Mouse (Mus musculus) embryonic facial prominence, embryonic 15.5 days (tissue): Measurements from ENCODE around the gene Dab2. TPM values are rescaled to one million over a fixed set of nuclear protein-coding genes. Genes with fewer than 3 reads are reported as not detected.
A peak's percentile ranks its signal among the peaks of the same experiment; 100 is the strongest.

ENCODE experiments used
- ATAC-seq: fragments of 200-750 bp; cut with Nextera tagmentation; 2 replicates; pipeline ENCODE4 v1.8.0; 2017; ENCODE audit warnings: low read depth, moderate TSS enrichment; ENCODE audit not compliant: insufficient number of reproducible peaks, low FRiP score, low TSS enrichment
- H3K27ac ChIP-seq: fragments of 300-500 bp; sonication (generic); replicated peaks from 2 replicates; pipeline ENCODE4 v1.5.1; 2015; ENCODE audit warnings: mild to moderate bottlenecking, inconsistent platforms
- H3K27me3 ChIP-seq: fragments of 300-500 bp; sonication (generic); 2 replicates; pipeline ENCODE4 v1.6.1; 2015; ENCODE audit warnings: inconsistent platforms
- H3K36me3 ChIP-seq: fragments of 300-500 bp; sonication (generic); 2 replicates; pipeline ENCODE4 v1.6.1; 2015; ENCODE audit warnings: mild to moderate bottlenecking, inconsistent platforms
- H3K4me1 ChIP-seq: fragments of 300-500 bp; sonication (generic); 2 replicates; pipeline ENCODE4 v1.6.1; 2015; ENCODE audit warnings: inconsistent platforms
- H3K4me2 ChIP-seq: fragments of 300-500 bp; sonication (generic); replicated peaks from 2 replicates; pipeline ENCODE4 v1.6.1; 2015; ENCODE audit warnings: mild to moderate bottlenecking, inconsistent platforms
- H3K4me3 ChIP-seq: fragments of 300-500 bp; sonication (generic); replicated peaks from 2 replicates; pipeline ENCODE4 v1.5.1; 2015; ENCODE audit warnings: mild to moderate bottlenecking, inconsistent platforms
- H3K9ac ChIP-seq: fragments of 300-500 bp; sonication (generic); 2 replicates; pipeline ENCODE4 v1.6.1; 2015; ENCODE audit warnings: inconsistent platforms
- H3K9me3 ChIP-seq: fragments of 300-500 bp; sonication (generic); replicated peaks from 2 replicates; pipeline ENCODE4 v1.6.1; 2016; ENCODE audit warnings: inconsistent platforms
- WGBS: fragments of 180-500 bp; shearing (Covaris S2); methylation state at CpG from one replicate; pipeline ENCODE4 v1.1.7; 2015; 5-methylcytosine and 5-hydroxymethylcytosine counted together
- polyA plus RNA-seq: library from polyadenylated mRNA; unstranded; fragments of >200 nt; fragmentation: Nextera tagmentation; extraction: Ambion mirVana; gene quantifications from 2 replicates; pipeline ENCODE4 v1.2.1, GENCODE M21; 2015

Dab2 gene
- polyA plus RNA-seq, 1 experiment from 2014 or later, result 81.5 TPM

DNA sequence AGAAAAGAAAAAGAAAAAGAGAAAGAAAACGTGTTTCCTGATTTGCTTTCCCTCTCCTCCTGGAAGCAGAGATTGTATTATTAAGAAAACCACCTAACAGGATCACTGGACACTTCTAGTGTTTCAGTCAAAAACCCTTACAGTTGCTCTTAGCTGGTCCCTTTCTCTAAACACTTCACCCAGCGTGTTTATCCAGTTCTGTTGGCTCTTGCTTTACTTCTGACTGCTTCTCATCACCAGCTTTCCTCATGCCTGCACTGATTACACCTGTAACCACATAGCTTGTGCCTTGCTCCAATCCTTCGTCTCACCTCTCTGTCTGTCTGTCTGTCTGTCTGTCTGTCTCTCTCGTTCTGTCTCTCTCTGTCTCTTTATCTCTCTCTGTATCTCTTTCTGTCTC is 25.9 kb downstream of the Dab2 start:
- Histone ChIP-seq H3K9ac (no peak overlapping the region), H3K4me1 (0 out of 2 replicates have a peak, but pooled peaks cover 3% of the 10 kb centered on the region), H3K27me3 (no peaks in the 10 kb centered on the region), H3K4me3 (no peak overlapping the region), H3K9me3 (no peaks in the 10 kb centered on the region), H3K4me2 (no peak overlapping the region), H3K36me3 (no peaks in the 10 kb centered on the region), H3K27ac (no peak overlapping the region)
- WGBS, result 75% methylated on average over 4 of the region's 4 CpGs
- no peak for ATAC-seq

DNA sequence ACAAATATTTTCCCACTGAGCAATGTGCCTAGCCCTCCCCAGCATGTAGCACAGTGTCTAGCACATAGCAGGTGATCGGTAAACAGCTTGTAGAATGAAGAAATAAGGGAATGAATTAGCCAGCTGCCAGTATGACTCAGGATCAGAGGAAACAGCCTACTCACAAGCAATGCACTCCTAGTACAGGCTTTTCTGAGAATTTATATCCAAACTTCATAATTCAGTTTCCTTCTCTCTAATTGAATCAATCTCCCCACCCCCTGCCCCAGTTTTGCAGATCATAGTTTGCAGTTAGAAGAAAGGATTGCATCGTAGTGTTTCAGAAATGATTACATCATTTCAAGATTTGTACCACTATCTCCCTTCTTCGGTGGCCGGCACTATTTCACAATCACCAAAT is 26.4 kb downstream of the Dab2 start:
- H3K9ac ChIP-seq, result no peak overlapping the region
- 0 out of 2 replicates have a peak, but pooled peaks cover 3% of the 10 kb centered on the region for H3K4me1 ChIP-seq
- no peak overlapping the region for H3K4me2 ChIP-seq
- H3K36me3 ChIP-seq, result no peaks in the 10 kb centered on the region
- no peak for ATAC-seq
- H3K4me3 ChIP-seq, result no peak overlapping the region
- H3K27ac ChIP-seq, result no peak overlapping the region
- no peaks in the 10 kb centered on the region for H3K9me3 ChIP-seq
- no peaks in the 10 kb centered on the region for H3K27me3 ChIP-seq
- WGBS, result 67% methylated on average over 4 of the region's 4 CpGs

GRCm38 (mm10) chr15:6331380-6331779 is 31.8 kb downstream of the Dab2 start:
- Histone ChIP-seq H3K4me2 (no peak overlapping the region), H3K9ac (no peak overlapping the region), H3K27me3 (no peaks in the 10 kb centered on the region), H3K36me3 (no peaks in the 10 kb centered on the region), H3K27ac (no peak overlapping the region), H3K4me1 (no peaks in the 10 kb centered on the region), H3K9me3 (no peaks in the 10 kb centered on the region), H3K4me3 (no peak overlapping the region)
- ATAC-seq, result no peak
- WGBS, result 49% methylated on average over 2 of the region's 2 CpGs

- Histone ChIP-seq H3K4me2 (no peak overlapping the region), H3K4me1 (peaks cover 3% of the 10 kb centered on the region; the same call in 1 of the 2 replicates), H3K9ac (no peak overlapping the region), H3K9me3 (no peaks in the 10 kb centered on the region), H3K4me3 (no peak overlapping the region), H3K27me3 (no peaks in the 10 kb centered on the region), H3K36me3 (no peaks in the 10 kb centered on the region), H3K27ac (no peak overlapping the region)
- no peak for ATAC-seq
- 84% methylated on average over 1 of the region's 1 CpGs for WGBS
Observed at GRCm38 (mm10) chr15:6334664-6335206, 35.1 kb downstream of the Dab2 start.

GRCm38 (mm10) chr15:6339767-6340166 is 40.2 kb downstream of the Dab2 start:
- peaks cover 3% of the 10 kb centered on the region; the same call in 1 of the 2 replicates for H3K4me1 ChIP-seq
- no peak for ATAC-seq
- no peaks in the 10 kb centered on the region for H3K27me3 ChIP-seq
- H3K27ac ChIP-seq, result no peak overlapping the region
- no peaks in the 10 kb centered on the region for H3K9me3 ChIP-seq
- no peak overlapping the region for H3K4me3 ChIP-seq
- H3K9ac ChIP-seq, result no peak overlapping the region
- no peaks in the 10 kb centered on the region for H3K36me3 ChIP-seq
- 67% methylated on average over 5 of the region's 5 CpGs for WGBS
- H3K4me2 ChIP-seq, result no peak overlapping the region

DNA sequence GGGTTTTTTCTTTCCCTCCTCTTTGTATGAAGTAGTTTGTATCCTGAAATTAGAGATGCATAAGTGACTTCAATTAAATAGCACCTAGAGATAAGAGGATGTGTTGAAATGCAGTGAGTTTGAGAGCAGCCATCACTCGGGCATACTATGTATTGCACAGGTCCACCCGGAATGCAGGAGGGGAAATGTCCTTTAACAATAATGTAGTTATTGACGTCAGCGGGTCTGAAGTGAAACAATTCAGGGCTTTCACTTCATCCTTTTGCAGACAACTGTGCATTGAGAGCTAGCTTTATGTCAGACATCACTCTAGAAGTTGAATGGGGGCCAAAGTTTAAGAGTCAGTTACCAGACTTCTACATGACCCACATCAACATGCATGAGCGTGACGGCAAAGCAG is 40.8 kb downstream of the Dab2 start:
- Histone ChIP-seq H3K9ac (no peak overlapping the region), H3K36me3 (no peaks in the 10 kb centered on the region), H3K4me2 (no peak overlapping the region), H3K4me3 (no peak overlapping the region), H3K4me1 (peaks cover 3% of the 10 kb centered on the region; the same call in 1 of the 2 replicates), H3K27ac (no peak overlapping the region), H3K9me3 (no peaks in the 10 kb centered on the region), H3K27me3 (no peaks in the 10 kb centered on the region)
- WGBS, result 80% methylated on average over 6 of the region's 6 CpGs
- ATAC-seq, result no peak

DNA sequence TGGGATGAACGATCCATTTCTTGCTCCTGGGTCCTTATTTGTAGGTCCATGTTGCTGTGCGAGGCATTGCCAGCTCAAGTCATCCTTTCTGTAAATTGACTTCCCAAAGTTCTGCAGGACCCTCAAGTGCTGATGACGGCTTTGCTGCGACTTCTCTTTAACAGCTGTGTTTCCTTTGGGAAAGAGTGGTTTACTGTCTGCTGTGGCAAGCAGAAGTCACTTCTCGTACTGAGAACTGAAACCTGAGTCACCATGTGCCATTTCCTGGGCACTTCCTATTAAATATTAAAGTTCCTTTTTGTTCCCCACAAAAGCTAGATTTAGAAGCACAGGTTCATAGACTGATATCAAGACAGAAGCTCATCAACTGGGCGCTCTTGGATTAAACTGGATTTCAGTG is 41.8 kb downstream of the Dab2 start:
- ATAC-seq, result no peak
- H3K27ac ChIP-seq, result no peak overlapping the region
- H3K9ac ChIP-seq, result no peak overlapping the region
- no peaks in the 10 kb centered on the region for H3K27me3 ChIP-seq
- H3K9me3 ChIP-seq, result no peaks in the 10 kb centered on the region
- 73% methylated on average over 6 of the region's 6 CpGs for WGBS
- peaks cover 3% of the 10 kb centered on the region; the same call in 1 of the 2 replicates for H3K4me1 ChIP-seq
- no peaks in the 10 kb centered on the region for H3K36me3 ChIP-seq
- no peak overlapping the region for H3K4me2 ChIP-seq
- H3K4me3 ChIP-seq, result no peak overlapping the region

GRCm38 (mm10) chr15:6353901-6354300 is 54.3 kb downstream of the Dab2 start:
- H3K36me3 ChIP-seq, result no peaks in the 10 kb centered on the region
- no peaks in the 10 kb centered on the region for H3K4me1 ChIP-seq
- H3K4me2 ChIP-seq, result no peak overlapping the region
- H3K4me3 ChIP-seq, result no peak overlapping the region
- ATAC-seq, result no peak
- no peak overlapping the region for H3K9ac ChIP-seq
- no peaks in the 10 kb centered on the region for H3K9me3 ChIP-seq
- WGBS, result 91% methylated on average over 3 of the region's 3 CpGs
- no peak overlapping the region for H3K27ac ChIP-seq
- H3K27me3 ChIP-seq, result no peaks in the 10 kb centered on the region

- Histone ChIP-seq H3K27ac (no peak overlapping the region), H3K9ac (no peak overlapping the region), H3K36me3 (no peaks in the 10 kb centered on the region), H3K4me2 (no peak overlapping the region), H3K4me1 (no peaks in the 10 kb centered on the region), H3K9me3 (no peaks in the 10 kb centered on the region), H3K27me3 (no peaks in the 10 kb centered on the region), H3K4me3 (no peak overlapping the region)
- WGBS, result 84% methylated on average over 2 of the region's 2 CpGs
- ATAC-seq, result no peak
Observed at GRCm38 (mm10) chr15:6359859-6360258, 60.3 kb downstream of the Dab2 start.

GRCm38 (mm10) chr15:6369974-6370373 is 70.4 kb downstream of the Dab2 start:
- WGBS, result 13% methylated on average over 1 of the region's 1 CpGs
- Histone ChIP-seq H3K4me3 (no peak overlapping the region), H3K4me1 (peaks cover 5% of the 10 kb centered on the region), H3K27me3 (no peaks in the 10 kb centered on the region), H3K9me3 (no peaks in the 10 kb centered on the region), H3K9ac (no peak overlapping the region), H3K4me2 (no peak overlapping the region), H3K27ac (0 out of 2 replicates have a peak overlapping the region, but pooled peaks have one; percentile 34), H3K36me3 (no peaks in the 10 kb centered on the region)
- peak; percentile 43; the same call in 1 of the 2 replicates for ATAC-seq

DNA sequence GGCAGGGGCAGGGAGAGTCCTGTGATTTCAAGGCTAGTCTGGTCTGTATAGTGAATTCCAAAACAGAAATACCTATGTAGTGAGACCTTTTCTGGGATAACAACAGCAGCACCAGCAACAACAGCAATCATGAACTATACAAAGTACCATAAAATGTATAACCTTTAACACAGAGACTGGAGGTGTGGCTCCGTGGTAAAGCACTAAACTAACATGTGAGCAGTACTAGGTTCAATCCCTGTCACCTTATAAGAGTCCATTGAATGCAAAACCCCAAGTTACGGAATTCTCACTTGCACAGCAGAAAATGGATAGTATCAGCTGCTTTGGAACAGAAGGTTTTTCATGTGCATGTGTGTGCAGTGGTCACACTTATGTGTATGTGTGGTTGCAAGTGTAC is 71.9 kb downstream of the Dab2 start:
- peaks cover 5% of the 10 kb centered on the region for H3K4me1 ChIP-seq

DNA sequence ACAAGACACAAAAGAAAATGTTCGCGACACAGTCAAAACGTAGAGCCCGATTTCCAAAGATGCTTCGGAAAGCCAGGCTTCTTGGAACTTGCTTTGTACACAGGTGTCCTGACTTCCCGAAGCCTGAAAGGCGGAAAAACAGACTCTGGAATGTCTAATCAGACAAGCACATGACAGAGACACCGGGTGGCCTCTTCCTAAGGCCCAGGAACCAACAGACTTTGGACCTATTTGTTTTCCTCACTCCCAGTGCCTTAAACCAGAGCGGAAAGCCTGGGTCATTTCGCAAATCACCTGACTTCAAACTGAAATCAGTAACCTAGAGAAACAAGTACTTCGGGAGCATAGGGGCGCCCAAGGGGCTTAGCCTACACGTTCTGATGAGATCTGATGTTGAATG is 75.4 kb downstream of the Dab2 start:
- Histone ChIP-seq H3K4me1 (no peaks in the 10 kb centered on the region), H3K27ac (no peak overlapping the region), H3K9me3 (no peaks in the 10 kb centered on the region), H3K4me3 (no peak overlapping the region), H3K4me2 (no peak overlapping the region), H3K27me3 (no peaks in the 10 kb centered on the region), H3K9ac (no peak overlapping the region), H3K36me3 (no peaks in the 10 kb centered on the region)
- ATAC-seq, result no peak
- WGBS, result 78% methylated on average over 13 of the region's 13 CpGs

More for the DNA sequence above, 71.9 kb downstream of the Dab2 start:
- no peaks in the 10 kb centered on the region for H3K9me3 ChIP-seq
- no peak overlapping the region for H3K4me3 ChIP-seq
- no peaks in the 10 kb centered on the region for H3K27me3 ChIP-seq
- WGBS, result 90% methylated on average over 2 of the region's 2 CpGs
- H3K9ac ChIP-seq, result no peak overlapping the region
- H3K27ac ChIP-seq, result no peak overlapping the region
- no peak overlapping the region for H3K4me2 ChIP-seq
- no peak for ATAC-seq
- H3K36me3 ChIP-seq, result no peaks in the 10 kb centered on the region
